Mouse (Mus musculus) thymus, postnatal 36 days (tissue): ENCODE measurements around the gene Rbfox1.

Experiments
- DNase-seq, 2 experiments: peaks; one replicate each; pipeline ENCODE4 v3.0.0; 2022; ENCODE audit warnings: mixed read lengths in 2 of 2

The Rbfox1 gene

DNA sequence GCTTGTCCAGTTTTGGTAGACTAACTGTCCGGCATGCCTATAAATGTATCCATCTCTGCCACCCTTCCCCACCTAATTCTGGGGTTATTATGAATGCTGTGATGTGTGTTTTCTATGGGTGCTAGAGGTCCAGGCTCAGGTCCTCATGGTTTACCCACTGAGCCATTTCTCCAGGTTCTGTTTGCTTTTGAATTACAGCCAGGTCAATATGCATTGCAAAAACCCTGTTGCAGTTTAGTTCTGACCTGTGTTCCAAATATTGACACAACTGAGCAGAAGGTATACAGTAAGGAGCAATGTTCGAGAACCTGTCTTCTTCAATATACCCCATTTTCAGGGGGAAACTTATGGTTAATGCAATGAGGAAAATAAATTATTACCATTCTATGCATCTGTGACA, 480.6 kb downstream of the Rbfox1 start:
- DNase-seq: no peak

- DNase-seq: no peak
Observed at GRCm38 (mm10) chr16:6366649-6367048, 481.5 kb downstream of the Rbfox1 start.

DNA sequence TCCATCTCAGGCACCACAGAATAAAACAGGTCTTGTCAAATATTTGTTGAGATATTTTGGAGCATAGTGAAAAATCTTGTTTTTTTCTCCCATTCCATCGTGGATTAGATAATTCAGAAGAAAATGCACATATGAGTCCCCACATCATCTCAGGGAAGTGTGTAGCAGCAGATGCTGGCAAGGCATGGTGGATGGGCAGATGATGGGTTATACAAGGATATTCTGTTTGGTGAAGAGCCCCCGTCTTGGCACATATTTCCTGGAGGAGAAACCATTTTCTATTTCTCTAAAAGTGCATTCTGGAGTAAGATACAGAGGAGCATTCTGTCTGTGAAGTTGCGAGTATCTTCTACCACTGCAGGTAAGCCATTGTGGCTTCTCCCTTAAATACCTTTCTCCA, 495.8 kb downstream of the Rbfox1 start:
- no peak for DNase-seq

- DNase-seq: no peak
Observed at GRCm38 (mm10) chr16:6381572-6381971, 496.4 kb downstream of the Rbfox1 start.

DNA sequence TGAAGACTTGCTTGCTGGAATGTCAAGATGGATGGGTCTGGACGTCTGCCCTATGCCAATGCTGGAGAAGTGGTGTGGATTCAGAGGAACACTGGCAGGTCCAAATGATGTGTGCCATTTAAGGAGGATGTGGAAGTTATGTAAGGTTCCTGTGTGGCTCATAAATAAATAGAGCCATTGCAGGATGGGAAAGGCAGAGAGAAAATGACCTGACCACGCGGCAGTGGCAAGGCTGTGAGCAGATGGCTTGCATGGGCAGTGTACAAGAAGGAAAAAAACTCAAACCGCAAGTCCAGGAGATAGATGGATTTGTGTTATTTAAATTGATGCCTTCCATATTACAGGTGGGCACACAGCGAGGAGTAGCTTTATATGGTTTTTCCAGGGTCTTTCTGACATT, 497.6 kb downstream of the Rbfox1 start:
- no peak for DNase-seq

GRCm38 (mm10) chr16:6390278-6390930, 505.2 kb downstream of the Rbfox1 start:
- no peak for DNase-seq

- DNase-seq: no peak
Observed at GRCm38 (mm10) chr16:6396676-6397409, 511.7 kb downstream of the Rbfox1 start.

DNA sequence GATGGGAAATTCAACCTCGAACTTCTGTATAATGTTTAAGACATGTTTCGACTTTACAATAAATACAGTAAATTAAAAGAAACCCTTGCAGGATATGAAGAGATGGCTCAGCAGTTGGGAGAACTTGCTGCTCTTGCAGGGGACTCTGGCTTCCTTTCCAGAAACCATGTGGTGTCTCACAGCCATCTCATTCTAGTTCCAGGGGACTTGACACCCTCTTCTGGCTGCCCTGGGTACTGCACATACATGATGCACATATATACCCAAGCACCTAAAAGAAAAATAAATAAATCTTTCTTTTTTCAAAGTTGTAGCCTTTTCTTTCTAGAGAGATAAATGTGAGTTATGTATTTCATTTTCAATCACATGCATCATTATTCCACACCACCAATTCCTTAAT, 512.5 kb downstream of the Rbfox1 start:
- DNase-seq: no peak

GRCm38 (mm10) chr16:6402816-6403215, 517.7 kb downstream of the Rbfox1 start:
- DNase-seq: no peak

DNA sequence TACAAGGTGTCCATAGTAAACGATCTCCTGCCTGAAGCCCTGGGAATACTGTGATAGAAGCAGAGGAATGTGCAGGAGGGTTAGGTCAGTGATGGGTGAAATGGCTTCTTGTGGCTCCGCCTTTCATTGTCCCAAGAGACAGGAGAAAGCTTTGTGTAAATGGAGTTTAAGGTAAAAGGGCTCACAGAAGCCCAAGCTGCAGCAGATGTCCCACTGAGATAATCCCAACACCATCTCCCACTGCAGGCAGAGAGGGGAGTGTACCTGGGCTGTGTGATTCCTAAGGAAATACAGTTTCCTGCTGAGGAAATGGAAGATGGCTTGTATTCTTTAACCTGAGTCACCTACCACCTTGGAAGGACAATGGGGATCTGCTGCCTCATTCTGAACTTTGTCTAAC, 529.7 kb downstream of the Rbfox1 start:
- DNase-seq: no peak

GRCm38 (mm10) chr16:6421623-6422145, 536.5 kb downstream of the Rbfox1 start:
- DNase-seq: no peak

GRCm38 (mm10) chr16:6423878-6424409, 538.8 kb downstream of the Rbfox1 start:
- no peak for DNase-seq

DNA sequence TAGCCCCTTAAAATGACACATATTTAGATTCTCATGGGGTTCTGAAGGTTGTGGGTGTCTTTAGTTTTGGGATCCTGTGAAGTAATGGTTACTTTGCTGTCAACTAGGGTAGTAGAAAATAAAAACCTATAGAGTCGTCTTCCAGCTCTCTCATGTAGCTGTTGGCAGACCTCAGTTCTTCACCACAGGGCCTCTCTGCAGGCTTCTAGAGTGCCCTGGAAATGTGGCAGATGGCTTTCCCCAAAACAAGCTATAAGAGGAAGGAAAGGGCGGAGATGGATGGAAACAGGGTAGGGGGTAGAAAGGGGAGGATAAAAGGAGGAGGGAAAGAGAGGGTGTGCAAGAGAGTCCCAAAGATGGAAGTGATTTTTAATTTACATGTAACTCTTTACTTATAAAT, 539.6 kb downstream of the Rbfox1 start:
- DNase-seq: no peak

- no peak for DNase-seq
Observed at GRCm38 (mm10) chr16:6427292-6428281, 542.4 kb downstream of the Rbfox1 start.

DNA sequence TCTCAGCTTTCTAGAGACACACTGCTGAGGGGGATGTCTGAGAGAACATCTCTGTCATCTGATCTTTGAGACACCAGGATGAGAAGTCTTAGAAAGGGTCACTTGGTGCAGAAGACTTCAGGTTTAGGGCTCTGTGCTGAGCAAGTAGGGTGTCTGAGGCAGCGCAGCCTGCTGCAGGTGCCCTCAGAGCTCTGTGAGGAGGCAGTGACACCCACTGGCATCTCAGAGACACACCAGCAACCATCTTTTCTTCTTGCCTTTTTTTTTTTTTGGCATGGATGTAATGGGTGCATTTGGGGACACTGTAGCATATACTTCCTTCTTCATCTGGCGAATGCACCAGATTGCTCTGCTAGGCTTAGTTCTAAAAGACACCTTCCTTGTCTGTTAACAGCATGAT, 545.8 kb downstream of the Rbfox1 start:
- DNase-seq: no peak

- no peak for DNase-seq
Observed at GRCm38 (mm10) chr16:6436445-6436844, 551.3 kb downstream of the Rbfox1 start.

DNA sequence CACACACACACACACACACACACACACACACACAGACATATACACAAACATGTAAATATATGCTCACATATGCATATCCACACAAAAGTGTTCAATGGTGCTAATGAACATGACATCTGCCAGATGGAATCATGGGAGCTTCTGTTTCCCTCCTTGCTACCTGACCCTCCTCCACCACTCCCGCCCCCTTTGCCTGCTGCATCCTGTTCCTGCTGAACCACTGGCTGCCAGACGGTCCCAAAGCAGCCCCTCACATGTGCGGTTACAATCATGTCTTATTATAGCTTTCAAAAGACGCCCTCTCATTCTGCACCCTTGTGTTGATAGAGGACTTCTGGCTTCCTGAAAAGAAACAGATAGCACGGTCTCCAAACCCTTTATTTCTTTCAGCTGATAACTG, 563.1 kb downstream of the Rbfox1 start:
- no peak for DNase-seq

GRCm38 (mm10) chr16:6455349-6455748, 570.2 kb downstream of the Rbfox1 start:
- no peak for DNase-seq

GRCm38 (mm10) chr16:6479094-6479590, 594.0 kb downstream of the Rbfox1 start:
- DNase-seq: no peak

GRCm38 (mm10) chr16:6479616-6480410, 594.7 kb downstream of the Rbfox1 start:
- no peak for DNase-seq

DNA sequence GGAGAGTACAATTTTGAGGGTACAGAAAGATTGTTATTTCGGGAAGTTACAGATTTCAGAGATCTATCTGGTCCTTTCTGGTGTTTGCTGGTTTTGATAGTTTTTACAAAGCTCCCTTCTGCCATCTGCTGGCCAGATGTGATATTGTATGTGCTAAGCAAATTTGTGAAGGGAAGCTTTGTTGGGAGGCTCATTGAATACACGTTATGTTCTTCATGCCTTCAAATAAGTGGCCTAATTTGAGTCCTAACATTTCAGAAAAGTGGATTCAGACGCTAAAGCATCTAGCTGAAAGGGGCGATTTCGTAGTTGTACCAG, 595.2 kb downstream of the Rbfox1 start:
- DNase-seq: no peak

DNA sequence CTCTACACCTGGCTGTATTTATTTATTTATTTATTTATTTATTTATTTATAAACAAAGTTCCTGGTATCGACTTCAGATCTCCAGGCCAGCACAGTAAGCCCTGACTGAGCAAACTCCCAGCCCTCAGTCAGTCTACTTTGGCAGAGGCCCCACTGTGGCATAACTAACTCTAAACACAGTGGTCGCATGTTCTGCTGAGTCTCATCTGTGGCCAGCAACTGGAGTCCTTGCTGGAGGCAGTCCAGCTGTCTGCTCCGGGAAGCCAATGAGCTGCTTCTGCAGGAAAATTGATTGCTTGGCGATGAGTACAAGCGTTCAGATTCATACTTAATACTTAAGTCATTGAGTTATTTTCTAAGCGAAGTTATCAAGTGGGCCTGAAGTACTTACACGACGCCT, 598.5 kb downstream of the Rbfox1 start:
- no peak for DNase-seq
